Mouse (Mus musculus) activated CD4-positive, CD25-positive, alpha-beta regulatory T cell, adult 9 weeks (primary cell): ENCODE measurements around the gene Cfap58. TPM values are rescaled to one million over a fixed set of nuclear protein-coding genes. Genes with fewer than 3 reads are reported as not detected.

Experiments used
- polyA plus RNA-seq: library from polyadenylated mRNA; unstranded; fragments of 100-300 nt; shearing (Covaris generic); gene quantifications from one replicate; pipeline ENCODE4 v1.2.1, GENCODE M21; 2017

Gene Cfap58
- polyA plus RNA-seq = not detected

DNA sequence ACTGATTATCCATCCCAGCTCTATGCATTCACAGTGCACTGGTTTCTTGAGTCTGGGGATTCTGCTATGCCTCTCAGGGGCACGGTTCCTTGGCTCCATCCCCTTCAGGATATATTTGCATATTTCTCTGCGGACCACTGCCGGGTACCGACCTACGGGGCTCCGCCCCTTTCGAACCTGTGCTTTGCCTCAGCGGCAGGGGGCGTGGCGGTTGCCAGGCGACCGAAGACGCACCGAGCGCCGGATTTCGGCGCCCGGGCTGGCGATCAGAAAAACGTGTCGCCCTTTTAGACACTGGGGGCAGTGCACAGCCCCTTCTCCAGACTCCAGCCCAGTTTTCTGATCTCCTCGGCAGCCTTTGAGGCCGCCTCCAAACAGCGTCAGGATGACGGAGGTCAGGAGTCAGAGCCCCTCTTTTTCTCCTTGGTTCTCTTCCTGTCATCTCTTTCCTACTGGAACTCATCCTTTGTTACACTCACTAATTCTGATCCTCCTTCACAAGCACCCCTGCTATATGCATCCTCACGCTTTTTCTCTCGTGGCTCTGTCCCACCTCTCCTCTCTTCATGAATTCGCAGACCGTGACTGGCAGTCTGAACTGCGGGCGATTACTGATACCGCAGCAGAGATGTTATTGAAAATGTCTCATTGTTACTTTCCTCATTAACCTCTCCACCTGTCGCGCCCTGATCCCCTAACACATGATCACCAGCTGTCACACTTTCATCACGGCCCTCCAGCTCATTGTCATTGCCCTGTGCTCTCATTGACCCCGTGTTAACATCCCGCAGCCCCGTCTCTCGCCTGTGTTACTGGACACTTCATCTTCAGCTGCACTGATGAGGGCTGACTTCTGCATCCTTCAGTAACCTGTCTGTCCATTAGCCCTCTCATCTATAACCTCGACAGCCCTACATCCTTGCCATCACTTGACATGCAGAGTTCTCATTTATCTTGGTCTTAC is at the start of gene Cfap58:
Cfap58 (plus strand) TSS at position 233 of the 964 bp plus-strand sequence.

DNA sequence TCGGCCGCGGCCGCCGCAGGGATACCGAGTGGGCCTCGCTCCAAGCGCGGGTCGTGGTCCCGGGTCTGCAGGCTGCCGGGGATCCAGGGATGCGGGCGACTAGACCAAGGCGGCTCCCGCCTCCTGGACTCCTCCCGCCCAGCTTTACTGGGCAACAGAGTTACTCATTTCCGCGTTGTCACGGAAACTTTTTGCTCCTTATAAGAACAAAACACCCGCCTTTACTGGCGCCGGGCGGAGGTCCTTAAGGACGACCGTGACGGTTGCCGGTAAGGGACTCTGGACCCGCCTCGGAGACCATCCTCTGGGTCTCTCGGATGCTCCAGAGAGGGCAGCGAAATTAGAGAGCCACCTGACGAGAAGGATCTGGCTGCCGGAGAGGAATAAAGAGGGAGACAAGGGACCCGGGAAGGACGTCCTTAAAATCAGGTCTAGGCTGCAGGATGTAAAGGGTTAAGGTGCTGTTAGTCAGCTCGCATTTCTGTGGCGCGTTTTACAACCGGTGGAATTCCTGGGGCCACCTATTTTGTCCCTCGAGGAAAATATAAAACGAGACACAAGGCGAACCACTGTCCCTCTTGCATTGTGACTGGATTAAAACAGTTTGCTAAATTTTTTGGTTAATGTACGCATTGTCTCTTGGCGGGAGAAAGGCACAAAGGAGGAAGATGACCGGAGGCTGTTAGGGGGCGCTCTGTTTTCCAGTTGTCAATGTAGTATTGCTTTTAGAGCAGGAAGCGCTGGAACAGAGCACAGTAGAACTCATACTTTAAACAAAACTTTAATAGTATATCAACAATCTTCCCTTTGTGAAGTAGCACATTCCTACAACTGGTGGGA is 18.1 kb upstream of the Cfap58 start, which contains the start of the genes Cfap43 and Itprip:
Cfap43 (minus strand) TSS at position 162 of the 840 bp plus-strand sequence.
Itprip (minus strand) TSS at position 174 of the 840 bp plus-strand sequence.

Other genes with a start within 250 kb of the Cfap58 start
- not detected for gene Col17a1, start 245.6 kb upstream of the Cfap58 start, polyA plus RNA-seq
- gene Sfr1, start 206.0 kb upstream of the Cfap58 start, polyA plus RNA-seq = 181 TPM
- gene Gsto1, start 82.7 kb upstream of the Cfap58 start, polyA plus RNA-seq = 82.3 TPM
- not detected for gene Gsto2, start 72.1 kb upstream of the Cfap58 start, polyA plus RNA-seq
- gene Cfap43, start 18.4 kb upstream of the Cfap58 start, polyA plus RNA-seq = 0.20 TPM
- gene Itprip, start 18.4 kb upstream of the Cfap58 start, polyA plus RNA-seq = 46.4 TPM